Mouse (Mus musculus) thymus, adult 2 months (tissue): ENCODE data around the gene Luc7l.

Experiments
- CTCF ChIP-seq: fragments of 200-500 bp; IDR thresholded peaks from 2 replicates; pipeline ENCODE4 v1.5.1; 2012; ENCODE audit warnings: mild to moderate bottlenecking, control low read depth, low read length, moderate library complexity, borderline replicate concordance; ENCODE audit not compliant: control insufficient read depth, poor library complexity, insufficient read depth; ENCODE audit errors: extremely low read depth
- POLR2A ChIP-seq: fragments of 200-500 bp; IDR thresholded peaks from 2 replicates; pipeline ENCODE4 v1.6.1; 2012; ENCODE audit warnings: mild to moderate bottlenecking, low read length, control low read depth, moderate library complexity; ENCODE audit not compliant: control insufficient read depth, poor library complexity, insufficient read depth; ENCODE audit errors: extremely low read depth

GRCm38 (mm10) chr17:26221508-26221907 is 31.2 kb upstream of the Luc7l start:
- TF ChIP-seq POLR2A (no peak), CTCF (no peak)
